Mouse (Mus musculus) embryonic facial prominence, embryonic 15.5 days (tissue): ENCODE data around the gene Inha. TPM values are rescaled to one million over a fixed set of nuclear protein-coding genes. Genes with fewer than 3 reads are reported as not detected.

Experiments
- ATAC-seq: fragments of 200-750 bp; cut with Nextera tagmentation; 2 replicates; pipeline ENCODE4 v1.8.0; 2017; ENCODE audit warnings: low read depth, moderate TSS enrichment; ENCODE audit not compliant: insufficient number of reproducible peaks, low FRiP score, low TSS enrichment
- H3K27ac ChIP-seq: fragments of 300-500 bp; sonication (generic); replicated peaks from 2 replicates; pipeline ENCODE4 v1.5.1; 2015; ENCODE audit warnings: mild to moderate bottlenecking, inconsistent platforms
- H3K27me3 ChIP-seq: fragments of 300-500 bp; sonication (generic); 2 replicates; pipeline ENCODE4 v1.6.1; 2015; ENCODE audit warnings: inconsistent platforms
- H3K36me3 ChIP-seq: fragments of 300-500 bp; sonication (generic); 2 replicates; pipeline ENCODE4 v1.6.1; 2015; ENCODE audit warnings: mild to moderate bottlenecking, inconsistent platforms
- H3K4me1 ChIP-seq: fragments of 300-500 bp; sonication (generic); 2 replicates; pipeline ENCODE4 v1.6.1; 2015; ENCODE audit warnings: inconsistent platforms
- H3K4me2 ChIP-seq: fragments of 300-500 bp; sonication (generic); replicated peaks from 2 replicates; pipeline ENCODE4 v1.6.1; 2015; ENCODE audit warnings: mild to moderate bottlenecking, inconsistent platforms
- H3K4me3 ChIP-seq: fragments of 300-500 bp; sonication (generic); replicated peaks from 2 replicates; pipeline ENCODE4 v1.5.1; 2015; ENCODE audit warnings: mild to moderate bottlenecking, inconsistent platforms
- H3K9ac ChIP-seq: fragments of 300-500 bp; sonication (generic); 2 replicates; pipeline ENCODE4 v1.6.1; 2015; ENCODE audit warnings: inconsistent platforms
- H3K9me3 ChIP-seq: fragments of 300-500 bp; sonication (generic); replicated peaks from 2 replicates; pipeline ENCODE4 v1.6.1; 2016; ENCODE audit warnings: inconsistent platforms
- WGBS: fragments of 180-500 bp; shearing (Covaris S2); methylation state at CpG from one replicate; pipeline ENCODE4 v1.1.7; 2015; 5-methylcytosine and 5-hydroxymethylcytosine counted together
- polyA plus RNA-seq: library from polyadenylated mRNA; unstranded; fragments of >200 nt; fragmentation: Nextera tagmentation; extraction: Ambion mirVana; gene quantifications from 2 replicates; pipeline ENCODE4 v1.2.1, GENCODE M21; 2015

Inha gene
- polyA plus RNA-seq, 1 experiment from 2014 or later, result 15.7 TPM

DNA sequence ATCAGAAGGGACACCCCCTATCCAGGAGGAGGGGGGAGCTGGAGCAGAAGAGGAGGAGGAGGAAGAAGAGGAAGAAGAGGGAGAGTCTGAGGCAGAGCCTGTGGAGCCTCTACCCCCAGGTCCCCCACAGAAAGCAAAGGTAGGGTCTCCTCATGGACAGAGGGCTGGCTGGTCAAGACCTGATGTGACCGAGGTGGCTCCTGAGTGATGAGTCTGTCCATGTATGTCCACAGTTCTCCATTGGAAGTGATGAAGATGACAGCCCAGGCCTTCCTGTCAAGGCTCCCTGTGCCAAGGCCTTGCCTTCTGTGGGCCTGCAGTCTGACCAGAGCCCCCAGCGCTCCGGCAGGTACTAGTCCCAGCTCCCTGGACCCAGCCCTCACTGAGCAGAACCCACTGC lies 41.2 kb downstream of the Inha start:
- ATAC-seq, result no peak
- Histone ChIP-seq H3K27me3 (no peaks in the 10 kb centered on the region), H3K36me3 (peaks cover 30% of the 10 kb centered on the region), H3K27ac (no peak overlapping the region), H3K4me2 (no peak overlapping the region), H3K9ac (no peak overlapping the region), H3K9me3 (no peaks in the 10 kb centered on the region), H3K4me3 (no peak overlapping the region), H3K4me1 (peaks cover 31% of the 10 kb centered on the region)
- 97% methylated on average over 3 of the region's 3 CpGs for WGBS

DNA sequence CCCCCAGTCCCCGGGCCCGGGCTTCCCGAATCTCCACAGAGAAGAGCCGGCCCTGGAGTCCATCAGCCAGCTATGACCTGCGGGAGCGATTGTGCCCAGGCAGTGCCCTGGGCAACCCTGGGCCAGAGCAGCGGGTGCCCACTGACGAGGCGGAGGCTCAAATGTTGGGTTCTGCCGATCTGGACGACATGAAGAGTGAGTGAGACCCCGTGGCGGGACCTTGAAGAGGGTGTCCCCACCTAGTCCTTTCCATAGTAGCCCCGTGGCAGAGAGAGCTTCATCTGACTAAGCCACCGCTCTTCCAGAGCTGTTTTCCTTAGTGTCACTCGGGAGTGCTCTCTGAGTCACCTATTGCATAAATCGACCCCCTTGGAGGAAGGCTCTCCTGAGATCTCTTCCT lies 42.0 kb downstream of the Inha start:
- Histone ChIP-seq H3K9ac (no peak overlapping the region), H3K36me3 (peaks cover 34% of the 10 kb centered on the region), H3K4me1 (peaks cover 31% of the 10 kb centered on the region), H3K4me2 (no peak overlapping the region), H3K9me3 (no peaks in the 10 kb centered on the region), H3K27me3 (no peaks in the 10 kb centered on the region), H3K4me3 (no peak overlapping the region), H3K27ac (no peak overlapping the region)
- WGBS, result 85% methylated on average over 17 of the region's 17 CpGs
- no peak for ATAC-seq

DNA sequence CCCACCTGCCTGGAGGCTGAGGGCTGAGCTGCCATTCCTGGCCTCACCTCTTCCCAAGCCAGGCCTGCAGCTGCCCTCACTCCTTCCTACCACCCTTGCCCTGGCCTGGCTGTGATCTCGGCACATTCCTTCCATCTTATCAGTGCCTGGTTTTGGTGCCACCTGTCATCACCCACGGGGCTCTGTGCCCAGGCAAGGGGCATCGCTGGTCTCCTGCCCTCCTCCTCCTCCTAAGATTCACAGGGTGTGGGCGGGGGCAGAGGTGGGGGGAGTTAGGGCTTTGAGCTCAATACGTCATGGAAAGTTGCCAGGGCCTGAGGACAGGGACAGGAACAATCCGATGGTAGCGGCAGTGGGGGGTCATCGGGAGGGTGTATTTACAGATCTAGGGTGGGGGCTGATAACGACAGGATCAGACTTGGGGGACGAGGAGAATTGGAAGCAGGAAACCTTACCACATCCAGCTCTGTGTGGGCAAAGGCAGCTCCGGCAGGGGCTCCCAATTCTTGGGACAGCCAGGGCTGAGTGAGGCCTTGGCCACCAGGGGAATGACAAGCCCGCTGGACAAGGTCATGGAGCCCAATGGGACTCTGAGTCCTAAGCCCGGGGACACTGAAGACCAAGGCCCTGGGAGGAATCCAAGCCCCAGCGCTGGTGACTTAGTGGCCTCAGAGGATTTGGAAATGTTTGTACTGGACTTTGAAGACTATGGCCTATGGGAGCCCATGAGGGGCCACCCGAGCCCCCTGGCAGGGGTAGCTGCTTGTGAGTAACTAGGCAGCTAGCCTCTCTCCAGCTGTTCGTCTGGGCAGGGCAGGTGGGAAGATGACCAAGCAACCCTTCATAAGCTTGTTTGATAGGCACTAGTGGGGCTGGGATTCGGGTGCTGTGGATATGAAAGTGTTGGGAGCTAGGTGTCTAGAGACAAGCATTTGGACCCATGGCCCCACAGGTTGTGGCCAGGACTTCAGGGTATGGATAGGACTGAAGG lies 42.7 kb downstream of the Inha start:
- Histone ChIP-seq H3K27ac (no peak overlapping the region), H3K4me2 (no peak overlapping the region), H3K36me3 (peaks cover 41% of the 10 kb centered on the region), H3K9ac (no peak overlapping the region), H3K4me1 (peaks cover 31% of the 10 kb centered on the region), H3K4me3 (no peak overlapping the region), H3K9me3 (no peaks in the 10 kb centered on the region), H3K27me3 (no peaks in the 10 kb centered on the region)
- no peak for ATAC-seq
- WGBS, result 77% methylated on average over 17 of the region's 17 CpGs

DNA sequence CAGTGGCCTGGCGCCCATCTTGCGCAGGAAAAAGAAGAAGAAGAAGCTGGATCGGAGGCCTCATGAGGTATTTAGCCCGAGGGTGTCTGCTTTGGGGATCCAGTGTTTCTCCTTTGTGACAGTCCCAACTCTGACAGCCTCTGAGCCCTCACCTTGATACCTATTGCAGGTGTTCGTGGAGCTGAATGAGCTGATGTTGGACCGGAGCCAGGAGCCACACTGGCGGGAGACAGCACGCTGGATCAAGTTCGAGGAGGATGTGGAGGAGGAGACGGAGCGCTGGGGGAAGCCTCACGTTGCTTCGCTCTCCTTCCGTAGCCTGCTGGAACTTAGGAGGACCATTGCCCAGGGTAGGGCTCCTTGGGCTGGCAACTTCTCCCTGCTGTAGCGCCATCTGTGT lies 43.7 kb downstream of the Inha start:
- H3K4me2 ChIP-seq, result no peak overlapping the region
- H3K4me3 ChIP-seq, result no peak overlapping the region
- H3K4me1 ChIP-seq, result peaks cover 29% of the 10 kb centered on the region
- no peaks in the 10 kb centered on the region for H3K9me3 ChIP-seq
- no peak overlapping the region for H3K9ac ChIP-seq
- no peak overlapping the region for H3K27ac ChIP-seq
- ATAC-seq, result no peak
- 64% methylated on average over 15 of the region's 15 CpGs for WGBS
- H3K27me3 ChIP-seq, result no peaks in the 10 kb centered on the region
- peaks cover 51% of the 10 kb centered on the region for H3K36me3 ChIP-seq

DNA sequence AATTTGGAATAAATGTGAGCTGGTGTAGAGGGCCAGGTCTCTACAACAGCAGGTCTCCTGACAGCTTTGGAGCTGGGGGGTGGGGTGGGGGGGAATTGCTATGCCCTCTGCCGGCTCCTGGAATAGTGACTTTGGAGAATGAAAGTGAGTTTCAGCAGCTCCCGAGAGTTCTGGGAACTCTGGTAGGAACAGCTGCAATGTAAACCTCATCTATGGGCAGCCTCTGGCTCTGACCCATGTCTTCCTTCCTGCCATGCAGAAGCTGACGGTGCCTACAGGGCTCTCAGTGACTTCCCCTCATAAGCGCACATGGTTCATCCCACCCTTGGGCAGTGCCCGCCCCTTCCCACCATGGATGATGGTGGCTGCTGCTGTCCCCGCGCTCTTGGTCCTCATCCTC lies 48.8 kb downstream of the Inha start:
- Histone ChIP-seq H3K4me3 (no peak overlapping the region), H3K36me3 (peaks cover 60% of the 10 kb centered on the region), H3K4me2 (no peak overlapping the region), H3K9ac (no peak overlapping the region), H3K9me3 (no peaks in the 10 kb centered on the region), H3K4me1 (peaks cover 24% of the 10 kb centered on the region), H3K27ac (no peak overlapping the region), H3K27me3 (no peaks in the 10 kb centered on the region)
- 81% methylated on average over 7 of the region's 7 CpGs for WGBS
- ATAC-seq, result no peak

DNA sequence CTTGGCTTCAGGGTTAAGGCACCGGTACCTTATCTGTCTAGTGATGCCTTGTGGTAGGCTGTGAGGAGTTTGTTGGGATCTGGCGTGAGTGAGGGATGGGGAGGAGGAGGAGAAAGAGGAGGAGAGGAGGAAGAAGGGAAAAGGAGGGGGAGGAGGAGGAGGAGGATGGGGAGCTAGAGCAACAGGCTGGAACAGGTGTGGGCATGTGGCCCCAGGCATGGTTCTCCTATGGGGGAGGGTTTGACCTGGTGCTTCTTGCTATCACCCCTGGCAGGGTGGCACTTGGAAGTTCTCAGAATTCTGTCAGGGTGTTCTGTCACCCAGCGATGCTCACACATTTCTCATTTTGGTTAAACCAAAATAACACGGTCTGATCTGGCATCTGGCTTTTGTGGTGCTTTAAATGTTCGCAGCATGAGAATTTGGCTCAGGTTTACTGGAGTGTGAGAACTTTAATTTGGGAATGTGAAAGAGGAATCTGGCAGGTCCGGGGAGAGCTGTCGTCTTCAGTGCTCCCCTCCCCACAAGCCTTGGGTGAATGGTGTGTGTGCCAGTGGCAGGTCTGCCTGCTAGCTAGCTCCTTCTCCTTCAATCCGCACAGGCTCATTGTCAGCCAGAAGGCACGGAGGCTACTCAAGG lies 49.4 kb downstream of the Inha start:
- Histone ChIP-seq H3K36me3 (peaks cover 54% of the 10 kb centered on the region), H3K4me2 (no peak overlapping the region), H3K9me3 (no peaks in the 10 kb centered on the region), H3K4me3 (no peak overlapping the region), H3K27ac (no peak overlapping the region), H3K27me3 (no peaks in the 10 kb centered on the region), H3K9ac (no peak overlapping the region), H3K4me1 (peaks cover 22% of the 10 kb centered on the region)
- WGBS, result 78% methylated on average over 9 of the region's 9 CpGs
- no peak for ATAC-seq

DNA sequence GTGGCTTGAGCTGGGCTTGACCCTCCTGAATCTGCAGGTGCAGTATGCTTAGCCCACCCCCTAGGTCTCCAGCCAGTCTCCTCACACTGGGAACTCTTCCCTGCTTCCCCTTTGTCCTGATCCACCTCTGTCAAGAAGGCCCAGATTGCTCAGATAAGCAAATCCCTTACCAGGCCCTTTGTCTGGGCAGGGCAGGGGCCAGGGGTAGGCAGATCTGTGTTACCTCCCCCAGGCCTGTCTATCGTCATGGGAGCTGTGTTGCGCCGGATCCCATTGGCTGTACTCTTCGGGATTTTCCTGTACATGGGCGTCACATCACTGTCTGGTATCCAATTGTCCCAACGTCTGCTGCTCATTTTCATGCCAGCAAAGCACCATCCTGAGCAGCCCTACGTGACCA lies 50.2 kb downstream of the Inha start:
- no peaks in the 10 kb centered on the region for H3K27me3 ChIP-seq
- no peak overlapping the region for H3K27ac ChIP-seq
- H3K9ac ChIP-seq, result no peak overlapping the region
- H3K4me3 ChIP-seq, result no peak overlapping the region
- 90% methylated on average over 7 of the region's 7 CpGs for WGBS
- ATAC-seq, result no peak
- no peak overlapping the region for H3K4me2 ChIP-seq
- H3K4me1 ChIP-seq, result peaks cover 28% of the 10 kb centered on the region
- no peaks in the 10 kb centered on the region for H3K9me3 ChIP-seq
- H3K36me3 ChIP-seq, result peaks cover 47% of the 10 kb centered on the region

DNA sequence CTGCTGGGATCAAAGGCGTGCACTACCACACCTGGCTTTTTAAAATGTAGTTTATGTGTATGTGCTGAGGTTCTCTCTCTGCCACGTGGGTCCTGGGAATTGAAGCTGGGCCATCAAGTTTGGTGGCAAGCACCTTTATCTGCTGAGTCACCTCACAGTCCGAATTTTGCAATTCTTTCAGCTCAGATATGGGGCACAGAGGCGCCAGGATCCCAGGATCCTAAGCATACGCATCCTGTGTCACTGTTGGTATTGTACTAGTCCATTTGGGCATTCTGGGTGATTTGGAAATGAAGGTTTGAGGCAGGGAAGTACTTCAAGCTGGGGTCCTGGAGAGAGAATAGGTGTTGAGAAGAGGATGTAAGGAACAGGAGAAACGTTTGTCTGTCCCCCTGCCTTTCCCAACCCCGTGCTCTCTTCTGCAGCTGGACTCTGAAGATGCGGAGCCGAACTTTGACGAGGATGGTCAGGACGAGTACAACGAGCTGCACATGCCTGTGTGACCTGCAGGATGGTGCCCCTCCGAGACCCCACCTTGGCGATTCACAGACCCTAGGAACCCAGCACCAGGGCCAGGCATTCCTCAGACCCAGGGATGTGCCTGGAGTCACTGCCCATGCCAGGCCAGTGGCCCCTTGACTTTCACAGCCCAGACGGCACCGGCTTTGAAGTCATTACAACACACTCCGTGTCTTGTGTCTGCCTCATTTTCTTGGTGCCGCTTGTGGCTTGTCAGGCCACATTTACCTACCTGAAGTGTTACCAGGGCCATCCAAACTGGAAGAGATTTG lies 51.7 kb downstream of the Inha start:
- no peaks in the 10 kb centered on the region for H3K27me3 ChIP-seq
- H3K4me1 ChIP-seq, result peaks cover 28% of the 10 kb centered on the region
- no peak for ATAC-seq
- H3K36me3 ChIP-seq, result peaks cover 32% of the 10 kb centered on the region
- H3K27ac ChIP-seq, result peak overlapping the region; percentile 77
- H3K9ac ChIP-seq, result no peak overlapping the region
- H3K9me3 ChIP-seq, result 0 out of 2 replicates have a peak, but pooled peaks cover 6% of the 10 kb centered on the region
- H3K4me2 ChIP-seq, result no peak overlapping the region
- WGBS, result 77% methylated on average over 18 of the region's 18 CpGs
- no peak overlapping the region for H3K4me3 ChIP-seq

DNA sequence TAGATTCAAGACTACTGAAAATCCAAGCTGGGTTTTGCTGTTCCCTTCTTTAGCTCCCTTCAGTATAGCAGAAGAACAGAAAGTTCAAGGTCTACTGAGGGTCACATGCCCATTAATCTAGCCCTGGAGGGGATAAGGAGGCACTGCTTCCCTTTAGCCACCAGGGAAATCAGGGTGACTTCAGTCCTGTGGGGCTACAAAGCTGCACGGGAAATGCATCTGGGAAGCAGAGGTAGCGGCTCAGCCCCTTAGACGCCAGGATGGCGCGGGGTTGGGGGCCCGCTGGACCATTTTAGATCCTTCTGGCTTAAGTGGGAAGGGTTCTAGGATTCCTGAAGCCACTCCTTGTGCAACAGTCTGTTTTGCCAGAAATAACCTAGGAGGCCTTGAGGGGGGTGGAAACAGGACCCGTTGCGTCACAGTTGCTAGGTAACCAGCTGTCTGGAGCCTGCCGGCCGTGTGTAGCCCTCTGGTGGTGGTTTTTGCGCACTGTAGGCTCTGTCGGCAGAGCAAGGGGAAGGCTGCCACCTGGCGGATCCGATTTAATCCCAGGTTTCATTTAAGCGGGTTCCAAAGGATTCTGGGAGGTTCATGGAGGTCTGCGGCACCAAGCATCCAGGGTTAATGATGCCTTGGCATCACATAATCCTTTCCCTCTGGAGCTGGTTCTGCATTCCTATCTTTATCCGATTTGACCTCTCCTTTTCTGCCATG lies 52.5 kb downstream of the Inha start:
- H3K27me3 ChIP-seq, result no peaks in the 10 kb centered on the region
- peaks cover 28% of the 10 kb centered on the region for H3K4me1 ChIP-seq
- H3K4me2 ChIP-seq, result peak overlapping the region; percentile 40
- H3K4me3 ChIP-seq, result peak overlapping the region; percentile 6
- peak overlapping the region; percentile 77 for H3K27ac ChIP-seq
- no peak overlapping the region for H3K9ac ChIP-seq
- peak; percentile 93 for ATAC-seq
- WGBS, result 1% methylated on average over 17 of the region's 17 CpGs
- 0 out of 2 replicates have a peak, but pooled peaks cover 6% of the 10 kb centered on the region for H3K9me3 ChIP-seq
- peaks cover 27% of the 10 kb centered on the region for H3K36me3 ChIP-seq
